Mouse (Mus musculus): ENCODE data around the gene Efcab3. TPM values are rescaled to one million over a fixed set of nuclear protein-coding genes. Genes with fewer than 3 reads are reported as not detected.

Efcab3 gene
- polyA plus RNA-seq, 1 experiment from 2014 or later = 1.6 TPM

- Histone ChIP-seq H3K36me3 (ENCODE audit: control insufficient read depth, insufficient read depth, low read length) (peaks cover 46% of the 10 kb centered on the region), H3K27ac (ENCODE audit: low read depth) (no peak overlapping the region), H3K4me1 (replicated peaks; ENCODE audit: control insufficient read depth, insufficient read depth, low read length) (no peaks in the 10 kb centered on the region), H3K9me3 (ENCODE audit: control insufficient read depth, low read length) (no peaks in the 10 kb centered on the region), H3K4me2 (ENCODE audit: low read length) (no peak overlapping the region), H3K4me3 (ENCODE audit: low read depth, low read length) (no peak overlapping the region), H3K27me3 (replicated peaks; ENCODE audit: control insufficient read depth, insufficient read depth, low read length) (no peaks in the 10 kb centered on the region), H3K9ac (ENCODE audit: low read length) (no peak overlapping the region)
- no peak for ATAC-seq (replicated peaks; ENCODE audit: low FRiP score, low TSS enrichment, low read depth)
- WGBS = 91% methylated on average over 5 of the region's 5 CpGs
- no peak for DNase-seq (ENCODE audit: low spot score)
Observed at GRCm38 (mm10) chr11:105141115-105141514, 77.7 kb downstream of the Efcab3 start.

- no peak overlapping the region for H3K9ac ChIP-seq (ENCODE audit: low read length)
- DNase-seq (ENCODE audit: low spot score) (no peak), ATAC-seq (replicated peaks; ENCODE audit: low FRiP score, low TSS enrichment, low read depth) (no peak)
- H3K36me3 ChIP-seq (ENCODE audit: control insufficient read depth, insufficient read depth, low read length) = peaks cover 24% of the 10 kb centered on the region
- H3K27me3 ChIP-seq (replicated peaks; ENCODE audit: control insufficient read depth, insufficient read depth, low read length) = no peaks in the 10 kb centered on the region
- H3K4me1 ChIP-seq (replicated peaks; ENCODE audit: control insufficient read depth, insufficient read depth, low read length) = no peaks in the 10 kb centered on the region
- no peaks in the 10 kb centered on the region for H3K9me3 ChIP-seq (ENCODE audit: control insufficient read depth, low read length)
- no peak overlapping the region for H3K27ac ChIP-seq (ENCODE audit: low read depth)
- H3K4me2 ChIP-seq (ENCODE audit: low read length) = no peak overlapping the region
- H3K4me3 ChIP-seq (ENCODE audit: low read depth, low read length) = no peak overlapping the region
Observed at GRCm38 (mm10) chr11:105143564-105143963, 80.2 kb downstream of the Efcab3 start.

- 85% methylated on average over 3 of the region's 3 CpGs for WGBS
Observed at GRCm38 (mm10) chr11:105144084-105144483, 80.7 kb downstream of the Efcab3 start.

GRCm38 (mm10) chr11:105144508-105145210 is 81.3 kb downstream of the Efcab3 start:
- Histone ChIP-seq H3K4me2 (ENCODE audit: low read length) (no peak overlapping the region), H3K27me3 (replicated peaks; ENCODE audit: control insufficient read depth, insufficient read depth, low read length) (no peaks in the 10 kb centered on the region), H3K9me3 (ENCODE audit: control insufficient read depth, low read length) (no peaks in the 10 kb centered on the region), H3K9ac (ENCODE audit: low read length) (no peak overlapping the region), H3K36me3 (ENCODE audit: control insufficient read depth, insufficient read depth, low read length) (peaks cover 13% of the 10 kb centered on the region), H3K4me3 (ENCODE audit: low read depth, low read length) (no peak overlapping the region), H3K27ac (ENCODE audit: low read depth) (no peak overlapping the region), H3K4me1 (replicated peaks; ENCODE audit: control insufficient read depth, insufficient read depth, low read length) (no peaks in the 10 kb centered on the region)
- DNase-seq (ENCODE audit: low spot score) (no peak), ATAC-seq (replicated peaks; ENCODE audit: low FRiP score, low TSS enrichment, low read depth) (no peak)
- WGBS = 68% methylated on average over 11 of the region's 11 CpGs

More at GRCm38 (mm10) chr11:105144084-105144483, 80.7 kb downstream of the Efcab3 start:
- Histone ChIP-seq H3K9ac (ENCODE audit: low read length) (no peak overlapping the region), H3K4me1 (replicated peaks; ENCODE audit: control insufficient read depth, insufficient read depth, low read length) (no peaks in the 10 kb centered on the region), H3K4me2 (ENCODE audit: low read length) (no peak overlapping the region), H3K27ac (ENCODE audit: low read depth) (no peak overlapping the region), H3K4me3 (ENCODE audit: low read depth, low read length) (no peak overlapping the region), H3K36me3 (ENCODE audit: control insufficient read depth, insufficient read depth, low read length) (peaks cover 19% of the 10 kb centered on the region), H3K27me3 (replicated peaks; ENCODE audit: control insufficient read depth, insufficient read depth, low read length) (no peaks in the 10 kb centered on the region), H3K9me3 (ENCODE audit: control insufficient read depth, low read length) (no peaks in the 10 kb centered on the region)
- DNase-seq (ENCODE audit: low spot score) (no peak), ATAC-seq (replicated peaks; ENCODE audit: low FRiP score, low TSS enrichment, low read depth) (no peak)

GRCm38 (mm10) chr11:105145211-105145610 is 81.8 kb downstream of the Efcab3 start:
- no peak overlapping the region for H3K4me2 ChIP-seq (ENCODE audit: low read length)
- no peaks in the 10 kb centered on the region for H3K27me3 ChIP-seq (replicated peaks; ENCODE audit: control insufficient read depth, insufficient read depth, low read length)
- WGBS = 87% methylated on average over 10 of the region's 10 CpGs
- ATAC-seq (replicated peaks; ENCODE audit: low FRiP score, low TSS enrichment, low read depth) = no peak
- H3K4me3 ChIP-seq (ENCODE audit: low read depth, low read length) = no peak overlapping the region
- H3K9me3 ChIP-seq (ENCODE audit: control insufficient read depth, low read length) = no peaks in the 10 kb centered on the region
- no peak overlapping the region for H3K27ac ChIP-seq (ENCODE audit: low read depth)
- no peak overlapping the region for H3K9ac ChIP-seq (ENCODE audit: low read length)
- DNase-seq (ENCODE audit: low spot score) = no peak
- peaks cover 8% of the 10 kb centered on the region for H3K36me3 ChIP-seq (ENCODE audit: control insufficient read depth, insufficient read depth, low read length)
- no peaks in the 10 kb centered on the region for H3K4me1 ChIP-seq (replicated peaks; ENCODE audit: control insufficient read depth, insufficient read depth, low read length)

GRCm38 (mm10) chr11:105146593-105146992 is 83.2 kb downstream of the Efcab3 start, which contains the start of gene Gm10842:
Gene Gm10842, plus strand, starts transcription at chr11:105146893.
- Histone ChIP-seq H3K27ac (ENCODE audit: low read depth) (no peak within 1 kb of the TSS), H3K4me3 (ENCODE audit: low read depth, low read length) (no peak within 1 kb of the TSS), H3K4me1 (replicated peaks; ENCODE audit: control insufficient read depth, insufficient read depth, low read length) (no peaks in the 10 kb centered on the region), H3K4me2 (ENCODE audit: low read length) (no peak within 1 kb of the TSS), H3K9ac (ENCODE audit: low read length) (no peak within 1 kb of the TSS), H3K36me3 (ENCODE audit: control insufficient read depth, insufficient read depth, low read length) (no peaks in the 10 kb centered on the region), H3K9me3 (ENCODE audit: control insufficient read depth, low read length) (no peaks in the 10 kb centered on the region), H3K27me3 (replicated peaks; ENCODE audit: control insufficient read depth, insufficient read depth, low read length) (0 out of 2 replicates have a peak, but pooled peaks cover 5% of the 10 kb centered on the region)
- DNase-seq (ENCODE audit: low spot score) = no peak
- ATAC-seq (replicated peaks; ENCODE audit: low FRiP score, low TSS enrichment, low read depth) = no peak
- 68% methylated on average over 3 of the region's 3 CpGs for WGBS

GRCm38 (mm10) chr11:105149353-105149752 is 86.0 kb downstream of the Efcab3 start:
- Histone ChIP-seq H3K36me3 (ENCODE audit: control insufficient read depth, insufficient read depth, low read length) (no peaks in the 10 kb centered on the region), H3K27ac (ENCODE audit: low read depth) (no peak overlapping the region), H3K4me3 (ENCODE audit: low read depth, low read length) (no peak overlapping the region), H3K4me1 (replicated peaks; ENCODE audit: control insufficient read depth, insufficient read depth, low read length) (peaks cover 7% of the 10 kb centered on the region), H3K9me3 (ENCODE audit: control insufficient read depth, low read length) (no peaks in the 10 kb centered on the region), H3K9ac (ENCODE audit: low read length) (no peak overlapping the region), H3K4me2 (ENCODE audit: low read length) (no peak overlapping the region), H3K27me3 (replicated peaks; ENCODE audit: control insufficient read depth, insufficient read depth, low read length) (0 out of 2 replicates have a peak, but pooled peaks cover 5% of the 10 kb centered on the region)
- no peak for ATAC-seq (replicated peaks; ENCODE audit: low FRiP score, low TSS enrichment, low read depth)
- DNase-seq (ENCODE audit: low spot score) = no peak
- 68% methylated on average over 3 of the region's 3 CpGs for WGBS

GRCm38 (mm10) chr11:105149766-105150165 is 86.4 kb downstream of the Efcab3 start:
- H3K4me3 ChIP-seq (ENCODE audit: low read depth, low read length) = no peak overlapping the region
- ATAC-seq (replicated peaks; ENCODE audit: low FRiP score, low TSS enrichment, low read depth) (no peak), DNase-seq (ENCODE audit: low spot score) (no peak)
- H3K27me3 ChIP-seq (replicated peaks; ENCODE audit: control insufficient read depth, insufficient read depth, low read length) = 0 out of 2 replicates have a peak, but pooled peaks cover 5% of the 10 kb centered on the region
- peaks cover 7% of the 10 kb centered on the region for H3K4me1 ChIP-seq (replicated peaks; ENCODE audit: control insufficient read depth, insufficient read depth, low read length)
- no peak overlapping the region for H3K27ac ChIP-seq (ENCODE audit: low read depth)
- WGBS = 93% methylated on average over 1 of the region's 1 CpGs
- H3K9ac ChIP-seq (ENCODE audit: low read length) = no peak overlapping the region
- no peaks in the 10 kb centered on the region for H3K9me3 ChIP-seq (ENCODE audit: control insufficient read depth, low read length)
- H3K4me2 ChIP-seq (ENCODE audit: low read length) = no peak overlapping the region
- H3K36me3 ChIP-seq (ENCODE audit: control insufficient read depth, insufficient read depth, low read length) = no peaks in the 10 kb centered on the region

GRCm38 (mm10) chr11:105150691-105151090 is 87.3 kb downstream of the Efcab3 start:
- 55% methylated on average over 4 of the region's 4 CpGs for WGBS
- Histone ChIP-seq H3K4me3 (ENCODE audit: low read depth, low read length) (no peak overlapping the region), H3K9ac (ENCODE audit: low read length) (no peak overlapping the region), H3K4me1 (replicated peaks; ENCODE audit: control insufficient read depth, insufficient read depth, low read length) (peaks cover 7% of the 10 kb centered on the region), H3K27ac (ENCODE audit: low read depth) (no peak overlapping the region), H3K36me3 (ENCODE audit: control insufficient read depth, insufficient read depth, low read length) (no peaks in the 10 kb centered on the region), H3K9me3 (ENCODE audit: control insufficient read depth, low read length) (no peaks in the 10 kb centered on the region), H3K4me2 (ENCODE audit: low read length) (no peak overlapping the region), H3K27me3 (replicated peaks; ENCODE audit: control insufficient read depth, insufficient read depth, low read length) (0 out of 2 replicates have a peak, but pooled peaks cover 5% of the 10 kb centered on the region)
- DNase-seq (ENCODE audit: low spot score) = no peak
- ATAC-seq (replicated peaks; ENCODE audit: low FRiP score, low TSS enrichment, low read depth) = no peak

Data from intestine, embryonic 14.5 days (tissue).